Mouse (Mus musculus): ENCODE data around the gene Dmrt3.

DNA sequence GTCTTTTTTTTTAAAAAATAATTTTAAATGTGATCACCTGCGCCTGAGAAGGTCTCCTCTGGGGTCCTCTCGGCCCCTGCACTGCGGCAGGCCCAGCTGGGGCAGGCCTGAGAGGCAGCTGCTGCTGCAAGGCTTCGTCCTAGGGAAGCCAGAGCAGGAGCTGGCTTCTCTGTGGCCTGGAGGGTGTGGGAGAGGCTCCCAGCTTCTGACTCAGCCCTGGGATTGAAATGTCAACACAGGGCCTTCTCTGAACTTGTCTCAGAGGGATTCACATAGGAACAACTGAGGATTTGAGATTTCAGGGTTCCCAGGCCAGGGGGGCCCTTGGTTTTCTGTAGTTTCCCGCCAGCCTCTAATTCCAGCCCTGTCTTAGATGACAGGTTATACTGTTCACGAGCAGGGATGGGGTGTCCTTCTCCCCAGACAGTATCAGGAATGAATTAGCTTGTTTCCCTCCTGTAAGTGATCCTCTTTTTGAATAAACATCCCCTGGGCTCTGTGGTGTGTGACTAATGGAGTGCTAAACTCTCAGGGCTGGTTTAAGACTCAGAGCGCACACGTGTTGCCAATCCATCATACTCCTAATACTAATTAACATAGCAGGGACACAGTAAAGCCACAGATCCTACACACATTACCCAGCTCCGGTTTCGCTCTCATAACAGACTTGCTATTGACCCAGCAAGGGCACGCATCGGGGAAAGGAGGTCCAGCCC lies 44.1 kb downstream of the Dmrt3 start:
- TF ChIP-seq POLR2A (IDR thresholded peaks at IDR 0.05; ENCODE audit: extremely low read depth, insufficient read depth, low read length) = no peak
- no peak for TF ChIP-seq CTCF (IDR thresholded peaks at IDR 0.05; ENCODE audit: low read depth, low read length)
